Mouse (Mus musculus): ENCODE results near the gene Serpinc1.

The Serpinc1 gene

DNA sequence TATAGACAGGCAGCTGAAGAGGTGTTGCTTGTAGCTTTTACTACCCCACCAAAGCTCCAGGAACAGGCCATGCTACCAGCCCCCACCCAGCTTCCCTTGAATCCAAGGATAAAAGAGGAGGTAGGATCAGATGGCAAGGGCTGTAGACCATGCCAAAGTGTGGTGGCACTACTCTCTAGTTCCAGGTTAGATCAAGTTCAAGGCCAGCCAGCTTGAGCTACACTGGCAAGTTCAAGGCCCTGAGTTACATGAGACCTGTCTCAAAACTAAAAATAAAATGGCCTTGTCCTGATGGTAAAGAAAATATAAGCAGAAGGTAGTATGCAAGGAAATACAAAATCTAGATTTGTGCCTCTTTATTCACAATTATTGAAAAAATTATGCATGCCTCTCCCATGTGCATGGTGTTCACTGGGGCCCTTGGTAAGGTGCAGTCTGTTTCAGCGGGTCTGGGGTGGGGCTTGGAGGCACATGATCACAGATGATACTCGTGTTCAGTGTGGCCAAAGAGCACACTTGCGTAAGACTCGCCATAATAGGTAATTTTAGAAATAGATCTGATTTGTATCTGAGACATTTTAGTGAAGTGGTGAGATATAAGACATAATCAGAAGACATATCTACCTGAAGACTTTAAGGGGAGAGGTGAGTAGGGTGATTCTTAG, at the start of gene Serpinc1:
Gene Serpinc1, plus strand, starts transcription at position 515 of the 665 bp plus-strand sequence.
- WGBS = 94% methylated on average over 4 of the region's 4 CpGs

DNA sequence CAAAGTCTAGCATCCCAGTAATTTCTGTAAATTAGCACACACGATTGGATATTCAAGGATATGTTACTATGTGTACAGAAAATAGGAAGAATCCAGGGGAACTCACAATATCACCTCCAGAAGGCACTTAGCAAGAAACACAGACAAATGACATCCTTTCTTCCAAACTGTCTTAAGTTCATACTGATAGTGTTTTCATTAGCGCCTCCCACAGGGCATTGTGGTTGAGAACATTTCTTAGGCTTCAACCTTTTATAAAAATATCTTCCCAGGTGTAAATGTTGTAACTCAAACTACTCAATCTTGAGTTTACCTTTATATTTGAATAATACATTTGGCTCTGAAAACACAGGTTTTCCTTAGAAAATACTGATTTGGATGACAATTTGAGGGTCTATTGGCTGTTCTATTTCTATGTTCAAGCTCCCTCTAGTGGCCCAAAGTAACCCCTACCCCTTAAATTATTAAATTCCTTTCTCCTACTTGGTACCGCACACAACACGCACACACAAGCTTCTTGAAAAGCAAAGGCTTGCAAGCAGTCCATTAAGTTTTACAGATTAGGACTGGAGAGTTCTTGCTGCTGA, 44.4 kb upstream of the Serpinc1 start:
- 53% methylated on average over 4 of the region's 4 CpGs for WGBS

DNA sequence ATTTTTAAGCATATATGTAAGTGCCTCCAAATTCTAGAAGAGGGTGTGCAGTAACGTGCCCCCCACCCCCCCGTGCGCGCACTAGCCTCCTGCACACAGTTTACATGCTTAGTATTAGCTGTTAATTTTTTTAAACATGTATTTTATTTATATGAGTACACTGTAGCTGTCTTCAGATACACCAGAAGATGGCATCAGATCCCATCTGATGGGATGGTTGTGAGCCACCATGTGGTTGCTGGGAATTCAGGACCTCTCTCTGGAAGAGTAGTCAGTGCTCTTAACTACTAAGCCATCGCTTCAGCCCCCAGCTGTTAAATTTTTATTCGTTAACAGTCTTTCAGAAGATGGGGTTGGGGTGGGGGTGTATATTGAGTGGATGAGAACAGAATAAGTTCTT, 42.8 kb upstream of the Serpinc1 start:
- 84% methylated on average over 6 of the region's 6 CpGs for WGBS

- 83% methylated on average over 7 of the region's 7 CpGs for WGBS
These were observed 15.2 kb upstream of the Serpinc1 start for GRCm38 (mm10) chr1:160963199-160963598.

DNA sequence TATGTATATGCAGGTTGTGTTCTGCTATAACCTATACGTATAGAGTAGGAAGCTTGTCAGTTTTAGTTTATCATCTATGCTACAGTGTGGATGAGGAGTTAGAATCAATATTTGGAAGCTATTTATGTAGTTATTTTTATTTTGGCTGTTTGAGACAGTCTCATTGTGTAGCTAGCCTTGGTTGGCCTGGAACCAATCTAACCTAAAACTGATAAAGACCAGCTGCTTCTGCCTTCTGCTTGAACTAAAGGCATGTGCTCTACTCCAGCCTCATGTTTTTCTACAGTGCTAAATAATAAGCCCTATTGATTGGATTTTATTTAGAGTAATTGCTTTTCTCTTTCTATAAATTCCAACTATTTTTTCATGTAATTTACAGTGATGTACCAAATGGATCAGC, 11.1 kb upstream of the Serpinc1 start:
- 79% methylated on average over 1 of the region's 1 CpGs for WGBS

- 35% methylated on average over 5 of the region's 5 CpGs for WGBS
These were observed 9.7 kb upstream of the Serpinc1 start for GRCm38 (mm10) chr1:160968643-160969042.

DNA sequence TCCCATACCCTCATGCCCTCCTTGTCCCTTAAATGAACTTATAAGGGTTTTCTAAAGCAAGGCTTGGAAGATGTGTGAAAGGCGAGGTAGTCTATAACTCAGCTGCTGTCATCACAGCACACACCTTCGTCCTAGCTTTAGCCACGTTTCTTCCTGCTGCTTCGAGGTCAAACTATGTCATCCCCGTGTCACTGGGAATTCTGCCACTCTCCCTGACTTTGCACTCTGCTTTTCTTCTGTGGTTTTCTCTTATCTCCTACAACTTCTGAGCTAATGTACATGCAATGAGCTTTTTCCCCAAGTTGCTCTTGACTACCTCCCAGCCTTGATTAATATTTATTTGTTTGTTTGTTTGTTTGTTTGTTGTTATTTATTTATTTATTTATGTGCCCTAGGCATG, 1.6 kb downstream of the Serpinc1 start:
- 86% methylated on average over 5 of the region's 5 CpGs for WGBS

DNA sequence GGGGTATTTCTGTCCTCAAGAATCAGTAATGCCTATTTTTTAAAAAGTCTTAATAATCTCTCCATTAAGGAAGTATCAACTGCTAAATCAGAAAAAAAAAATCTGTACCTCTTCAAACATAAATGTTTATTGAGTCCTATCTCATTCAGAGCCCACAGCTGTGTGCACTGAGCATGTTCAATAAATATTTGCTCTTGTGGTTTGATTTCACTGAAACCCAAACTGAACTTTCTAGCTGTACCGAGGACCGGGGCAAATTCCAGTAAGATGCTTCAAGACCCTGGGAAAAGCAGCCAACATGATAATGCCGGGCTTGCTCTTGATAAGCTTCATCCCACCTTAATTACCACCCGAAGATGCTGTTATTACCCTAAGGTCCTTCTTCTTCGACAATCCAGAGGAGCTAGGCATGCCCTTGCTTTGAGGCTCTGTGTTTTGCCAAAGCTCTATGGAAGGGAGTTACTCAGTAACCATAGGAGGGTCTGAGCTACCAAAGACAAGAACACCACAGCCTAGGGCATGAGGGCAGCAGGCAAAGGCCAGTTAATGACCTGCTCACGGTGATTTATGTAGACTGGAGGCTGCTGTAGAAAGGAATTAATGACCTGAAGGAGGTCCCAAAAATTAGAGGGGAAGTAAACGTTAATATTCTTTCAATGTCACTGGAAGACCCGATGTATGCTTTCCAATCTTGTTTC, 2.3 kb downstream of the Serpinc1 start:
- WGBS = 86% methylated on average over 8 of the region's 8 CpGs

GRCm38 (mm10) chr1:160981337-160981736, 3.0 kb downstream of the Serpinc1 start:
- WGBS = 92% methylated on average over 4 of the region's 4 CpGs

GRCm38 (mm10) chr1:160982887-160983286, 4.5 kb downstream of the Serpinc1 start:
- 69% methylated on average over 3 of the region's 3 CpGs for WGBS

GRCm38 (mm10) chr1:160984731-160985130, 6.3 kb downstream of the Serpinc1 start:
- 80% methylated on average over 1 of the region's 1 CpGs for WGBS

DNA sequence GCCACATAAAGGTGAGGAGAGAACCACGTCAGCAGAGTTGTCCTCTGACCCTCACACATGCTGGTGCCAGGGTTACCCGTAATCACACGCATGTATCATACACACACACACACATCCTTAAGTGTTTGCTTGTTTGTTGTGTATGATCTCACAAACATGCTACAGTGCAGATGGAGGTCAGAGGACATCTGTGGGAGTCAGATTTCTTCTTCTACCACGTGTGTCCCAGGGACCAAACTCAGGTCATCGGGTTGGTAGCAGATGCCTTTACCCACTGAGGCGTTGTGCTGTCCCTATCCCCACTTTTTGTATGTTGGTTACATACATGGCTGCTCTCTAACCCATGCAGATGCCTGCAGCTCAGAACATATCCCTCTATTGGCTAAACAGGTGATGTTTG, 7.1 kb downstream of the Serpinc1 start:
- WGBS = 95% methylated on average over 6 of the region's 6 CpGs

DNA sequence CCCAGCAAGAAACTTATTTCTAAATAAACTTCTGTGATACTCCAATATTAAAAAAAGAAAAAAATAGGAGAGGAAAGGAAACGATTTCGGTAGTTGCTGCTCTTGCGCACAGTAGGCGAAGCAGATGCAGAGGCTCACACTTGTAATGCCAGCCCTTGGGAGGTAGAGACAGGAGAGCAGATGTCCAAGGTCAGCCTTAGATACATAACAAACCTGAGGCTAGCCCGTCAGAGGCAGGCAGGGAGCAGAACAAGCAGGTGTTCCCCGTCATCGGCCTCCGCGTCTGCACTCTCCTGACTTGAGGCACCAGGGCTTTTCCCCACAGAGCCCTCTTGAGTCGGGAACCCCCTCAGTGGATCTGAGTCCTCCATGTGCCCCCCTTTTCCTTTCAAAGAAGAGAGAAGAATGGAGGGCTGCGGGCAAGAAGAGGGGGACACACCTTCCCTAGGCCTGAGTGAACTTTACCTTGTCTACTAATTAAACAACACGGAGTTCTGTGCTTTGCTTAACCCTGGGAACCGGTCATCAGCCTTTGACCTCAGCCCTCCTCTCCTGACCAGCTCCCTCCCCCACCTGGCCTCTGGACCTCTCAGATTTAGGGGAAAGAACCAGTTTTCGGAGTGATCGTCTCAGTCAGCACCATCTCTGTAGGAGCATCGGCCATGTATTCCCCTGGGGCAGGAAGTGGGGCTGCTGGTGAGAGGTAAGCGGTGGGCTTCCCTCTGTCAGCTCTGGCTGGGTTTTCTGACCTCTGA, 8.7 kb downstream of the Serpinc1 start:
- WGBS = 93% methylated on average over 17 of the region's 17 CpGs

DNA sequence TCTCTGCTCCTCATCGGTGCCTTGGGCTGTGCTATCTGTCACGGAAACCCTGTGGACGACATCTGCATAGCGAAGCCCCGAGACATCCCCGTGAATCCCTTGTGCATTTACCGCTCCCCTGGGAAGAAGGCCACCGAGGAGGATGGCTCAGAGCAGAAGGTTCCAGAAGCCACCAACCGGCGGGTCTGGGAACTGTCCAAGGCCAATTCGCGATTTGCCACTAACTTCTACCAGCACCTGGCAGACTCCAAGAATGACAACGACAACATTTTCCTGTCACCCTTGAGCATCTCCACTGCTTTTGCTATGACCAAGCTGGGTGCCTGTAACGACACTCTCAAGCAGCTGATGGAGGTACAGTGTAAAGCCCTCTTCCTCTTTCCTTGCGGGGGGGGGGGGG, 11.0 kb downstream of the Serpinc1 start:
- 85% methylated on average over 15 of the region's 15 CpGs for WGBS

DNA sequence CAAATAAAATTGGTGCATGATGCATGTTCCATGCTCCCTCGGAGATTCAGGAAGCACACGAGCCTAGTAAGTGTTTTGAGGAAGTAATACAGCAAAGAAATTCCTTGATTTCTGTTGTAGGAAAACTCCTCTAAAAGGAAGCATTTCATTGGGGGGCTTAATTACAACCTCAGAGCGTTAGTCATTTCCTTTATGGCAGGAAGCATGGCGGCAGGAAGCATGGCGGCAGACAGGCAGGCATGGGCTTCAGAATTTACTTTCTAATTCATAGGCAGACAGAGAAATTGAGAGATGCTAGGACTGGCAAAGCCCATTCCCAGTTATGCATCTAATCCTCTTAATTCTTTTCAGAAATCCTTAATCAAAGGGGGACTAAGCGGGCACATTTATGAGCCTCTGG, 15.5 kb downstream of the Serpinc1 start:
- WGBS = 78% methylated on average over 6 of the region's 6 CpGs

DNA sequence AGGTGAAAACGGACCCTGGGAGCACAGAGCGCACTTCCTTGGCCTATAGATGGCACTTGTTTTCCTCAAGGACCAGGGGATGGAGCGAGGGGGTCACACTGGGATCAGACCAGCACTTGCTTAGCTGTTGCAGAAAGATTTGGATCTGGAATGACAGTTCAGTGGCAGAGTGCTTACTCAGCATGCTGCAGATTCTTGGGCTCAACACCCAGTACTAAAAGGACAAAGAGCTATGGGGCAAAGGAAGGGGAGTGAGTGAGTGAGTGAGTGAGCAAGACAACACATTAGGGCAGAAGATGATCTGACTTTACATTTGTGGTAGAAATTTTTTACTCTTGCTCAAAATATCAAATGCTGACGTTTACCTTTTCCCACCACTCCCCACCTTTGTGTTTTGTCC, 26.6 kb downstream of the Serpinc1 start:
- WGBS = 91% methylated on average over 4 of the region's 4 CpGs

GRCm38 (mm10) chr1:161005526-161005925, 27.1 kb downstream of the Serpinc1 start:
- WGBS = 70% methylated on average over 3 of the region's 3 CpGs

GRCm38 (mm10) chr1:161006471-161006870, 28.1 kb downstream of the Serpinc1 start:
- 87% methylated on average over 5 of the region's 5 CpGs for WGBS

GRCm38 (mm10) chr1:161008038-161008437, 29.7 kb downstream of the Serpinc1 start:
- 92% methylated on average over 2 of the region's 2 CpGs for WGBS

DNA sequence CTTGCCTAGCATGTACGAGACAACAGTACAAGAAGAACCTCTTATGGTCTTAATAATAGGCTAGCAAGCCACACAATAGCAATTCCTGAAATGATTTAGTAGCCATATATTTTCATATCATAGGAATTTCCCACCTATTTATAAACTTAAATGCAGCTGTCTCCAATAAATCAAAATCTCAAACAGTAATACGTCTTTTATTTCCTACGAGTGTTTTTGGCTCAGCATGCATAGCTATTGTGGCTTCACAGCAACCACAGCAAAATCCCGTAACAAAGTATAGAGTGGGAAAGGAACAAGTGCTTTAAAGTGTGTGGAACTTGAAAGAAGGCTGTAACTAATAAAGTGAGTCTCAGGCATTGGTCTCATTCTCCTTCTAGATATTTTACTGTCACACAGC, 32.1 kb downstream of the Serpinc1 start:
- WGBS = 93% methylated on average over 4 of the region's 4 CpGs

- WGBS = 89% methylated on average over 2 of the region's 2 CpGs
These were observed 38.0 kb downstream of the Serpinc1 start for GRCm38 (mm10) chr1:161016378-161016777.

GRCm38 (mm10) chr1:161020051-161020450, 41.7 kb downstream of the Serpinc1 start:
- 94% methylated on average over 14 of the region's 14 CpGs for WGBS
